Mouse (Mus musculus) kidney, adult 8-10 months (tissue): ENCODE data around the gene Pmvk.
"Not testable (repeated sequence)": the region's sequence is repeated elsewhere in the genome, so short reads cannot be mapped to it uniquely, and the experiment has no call there.

Source experiments
- DNase-seq, 2 experiments: peaks; one replicate each; pipeline ENCODE4 v3.0.0; 2022

Gene Pmvk

GRCm38 (mm10) chr3:89454401-89455177 is at the start of gene Pmvk:
TSS of gene Pmvk (plus strand) at chr3:89454541.
- DNase-seq: no peak

GRCm38 (mm10) chr3:89406887-89407286 is 47.5 kb upstream of the Pmvk start:
- no peak for DNase-seq

GRCm38 (mm10) chr3:89408448-89408847 is 45.9 kb upstream of the Pmvk start:
- no peak for DNase-seq

- no peak for DNase-seq
These were observed 44.6 kb upstream of the Pmvk start for GRCm38 (mm10) chr3:89409701-89410100.

GRCm38 (mm10) chr3:89410864-89411263 is 43.5 kb upstream of the Pmvk start:
- DNase-seq: no peak

- peak; percentile 100 for DNase-seq
These were observed 42.6 kb upstream of the Pmvk start, which contains the start of gene Flad1 for GRCm38 (mm10) chr3:89411490-89412393. TSS of gene Flad1 (minus strand) at chr3:89411870.

GRCm38 (mm10) chr3:89416158-89416557 is 38.2 kb upstream of the Pmvk start:
- DNase-seq: no peak

- DNase-seq: no peak
These were observed 37.2 kb upstream of the Pmvk start for GRCm38 (mm10) chr3:89417131-89417530.

GRCm38 (mm10) chr3:89417840-89418169 is 36.5 kb upstream of the Pmvk start:
- no peak for DNase-seq

- peak; percentile 97 to 99 for DNase-seq
These were observed 36.0 kb upstream of the Pmvk start, which contains the start of the genes Cks1b and Shc1 for GRCm38 (mm10) chr3:89418170-89418860. TSS of gene Cks1b (minus strand) at chr3:89418383. TSS of gene Shc1 (plus strand) at chr3:89418443.

GRCm38 (mm10) chr3:89418861-89419250 is 35.5 kb upstream of the Pmvk start:
- DNase-seq: peak; percentile 80 to 87

- DNase-seq: peak; percentile 61
These were observed 34.8 kb upstream of the Pmvk start for GRCm38 (mm10) chr3:89419571-89419970.

GRCm38 (mm10) chr3:89419981-89420380 is 34.4 kb upstream of the Pmvk start:
- no peak for DNase-seq

GRCm38 (mm10) chr3:89420421-89420820 is 33.9 kb upstream of the Pmvk start:
- DNase-seq: no peak

- DNase-seq: peak; percentile 74 to 77
These were observed 33.2 kb upstream of the Pmvk start for GRCm38 (mm10) chr3:89421002-89421774.

GRCm38 (mm10) chr3:89421810-89422473 is 32.4 kb upstream of the Pmvk start:
- DNase-seq: no peak

- no peak for DNase-seq
These were observed 31.7 kb upstream of the Pmvk start for GRCm38 (mm10) chr3:89422556-89423205.

GRCm38 (mm10) chr3:89424416-89425140 is 29.8 kb upstream of the Pmvk start:
- DNase-seq: no peak

GRCm38 (mm10) chr3:89425141-89425525 is 29.2 kb upstream of the Pmvk start:
- DNase-seq: no peak

- no peak for DNase-seq
These were observed 28.5 kb upstream of the Pmvk start for GRCm38 (mm10) chr3:89425876-89426275.

- DNase-seq: not testable (repeated sequence)
These were observed 25.3 kb upstream of the Pmvk start for GRCm38 (mm10) chr3:89429021-89429420.
